Mouse (Mus musculus) kidney, adult 2 months (tissue): ENCODE results near the gene Cenpf. TPM values are rescaled to one million over a fixed set of nuclear protein-coding genes. Genes with fewer than 3 reads are reported as not detected.

Source experiments
- DNase-seq: peaks from one replicate; pipeline ENCODE4 v3.0.0; 2021
- H3K27ac ChIP-seq: fragments of 200-500 bp; 2 replicates; pipeline ENCODE4 v1.5.1; 2012; ENCODE audit warnings: low read depth, low read length, control low read depth, inconsistent platforms; ENCODE audit not compliant: insufficient read depth
- H3K27me3 ChIP-seq: fragments of 200-500 bp; replicated peaks from 2 replicates; pipeline ENCODE4 v1.6.1; 2012; ENCODE audit warnings: mild to moderate bottlenecking, moderate library complexity, low read length, inconsistent platforms; ENCODE audit not compliant: control insufficient read depth, insufficient read depth
- H3K36me3 ChIP-seq: fragments of 200-500 bp; 2 replicates; pipeline ENCODE4 v1.6.1; 2012; ENCODE audit warnings: mild to moderate bottlenecking, moderate library complexity, low read length, inconsistent platforms; ENCODE audit not compliant: control insufficient read depth, insufficient read depth
- H3K4me1 ChIP-seq: fragments of 200-500 bp; 2 replicates; pipeline ENCODE4 v1.6.1; 2011; ENCODE audit warnings: low read length; ENCODE audit not compliant: control insufficient read depth, insufficient read depth
- H3K4me3 ChIP-seq: fragments of 200-500 bp; 2 replicates; pipeline ENCODE4 v1.5.1; 2011; ENCODE audit warnings: mild to moderate bottlenecking, low read depth, low read length, control low read depth; ENCODE audit not compliant: insufficient read depth
- CTCF ChIP-seq: fragments of 200-500 bp; conservative IDR thresholded peaks from 2 replicates; pipeline ENCODE4 v1.5.1; 2011; ENCODE audit warnings: low read depth, mild to moderate bottlenecking, control low read depth, low read length, moderate library complexity, mixed read lengths; ENCODE audit not compliant: insufficient read depth, insufficient read length
- POLR2A ChIP-seq: fragments of 200-500 bp; IDR thresholded peaks from one replicate; pipeline ENCODE4 v1.6.1; 2011; ENCODE audit warnings: low read depth, low read length, control low read depth
- WGBS: fragments of 180-500 bp; shearing (Covaris S2); methylation state at CpG from one replicate; pipeline ENCODE4 v1.1.7; 2018; 5-methylcytosine and 5-hydroxymethylcytosine counted together
- polyA plus RNA-seq: library from polyadenylated mRNA; depleted of rRNA; stranded (reverse); fragments of >200 nt; gene quantifications from 2 replicates; pipeline ENCODE4 v1.2.3, GENCODE M21; 2012

The Cenpf gene
- polyA plus RNA-seq, 1 experiment = 0.14 TPM

DNA sequence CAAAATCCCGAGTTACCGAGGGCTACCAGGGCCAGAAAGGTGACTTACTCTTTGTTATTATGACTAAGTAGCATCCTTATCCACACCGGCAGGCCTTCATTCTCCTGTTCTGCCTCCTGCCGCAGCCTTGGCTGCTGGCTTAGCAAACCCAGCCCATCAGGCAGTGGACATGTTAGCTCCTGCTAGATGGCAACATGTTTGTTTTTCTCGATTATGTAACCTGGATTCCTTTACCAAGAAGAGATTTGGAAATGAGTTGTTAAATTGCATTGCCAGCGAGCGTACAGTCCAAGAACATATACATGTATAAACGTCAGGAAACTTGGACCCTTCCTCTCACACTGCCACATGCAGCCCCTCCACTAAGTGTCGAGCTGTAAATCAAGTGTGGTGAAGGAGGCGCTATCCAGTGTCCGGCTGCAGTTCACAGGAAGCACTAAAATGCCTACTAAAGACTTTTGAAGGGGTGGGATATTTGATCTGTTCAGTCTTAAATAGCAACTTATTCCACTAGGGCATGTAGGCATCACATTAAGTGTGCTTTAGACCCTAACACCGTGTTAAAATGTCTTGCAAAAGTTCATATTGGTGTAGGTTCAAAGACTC lies 18.3 kb upstream of the Cenpf start:
- 57% methylated on average over 12 of the region's 12 CpGs for WGBS
- no peak for DNase-seq
- Histone ChIP-seq H3K27me3 (no peaks in the 10 kb centered on the region), H3K4me3 (no peak overlapping the region), H3K27ac (no peak overlapping the region), H3K4me1 (peaks cover 13% of the 10 kb centered on the region), H3K36me3 (no peaks in the 10 kb centered on the region)
- TF ChIP-seq POLR2A (no peak), CTCF (no peak)

DNA sequence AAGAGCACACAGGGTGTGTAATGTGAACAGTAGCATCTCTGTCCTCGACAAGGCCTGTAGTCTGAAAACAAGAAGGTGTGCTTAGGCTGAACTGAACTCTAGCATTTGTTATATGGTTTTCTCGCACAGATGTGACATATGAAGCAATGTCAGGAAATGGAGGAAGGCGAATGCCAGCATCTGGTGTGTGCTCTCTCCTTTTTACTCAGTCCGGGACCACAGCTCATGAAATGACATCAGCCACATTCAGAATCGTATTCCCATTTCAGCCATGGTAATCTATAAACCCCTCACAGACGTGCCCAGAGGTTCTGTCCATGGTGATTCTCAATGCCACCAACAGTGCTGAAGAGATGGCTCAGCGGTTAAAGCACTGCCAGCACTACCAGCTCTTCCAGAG lies 15.7 kb upstream of the Cenpf start:
- 78% methylated on average over 7 of the region's 7 CpGs for WGBS

DNA sequence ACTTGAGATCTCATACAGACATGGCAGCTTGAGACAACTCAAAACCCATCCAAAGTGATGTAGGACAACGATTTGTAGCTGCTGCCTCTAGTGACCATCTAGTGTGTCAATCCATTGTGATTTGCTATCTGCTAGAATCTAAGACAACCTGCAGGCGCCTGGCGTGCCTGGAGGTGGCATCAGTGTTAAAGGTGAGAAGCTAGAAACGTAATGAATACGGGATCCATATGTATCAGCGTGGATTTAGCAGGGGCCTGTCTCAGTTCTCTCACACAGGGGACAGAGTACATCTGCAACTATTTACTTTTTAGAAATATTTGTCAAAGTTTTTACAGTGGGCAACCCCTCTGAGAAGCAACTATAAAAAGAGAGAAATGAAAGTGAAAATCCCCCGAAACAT lies 15.3 kb upstream of the Cenpf start:
- Histone ChIP-seq H3K4me3 (no peak overlapping the region), H3K27ac (no peak overlapping the region), H3K27me3 (no peaks in the 10 kb centered on the region), H3K4me1 (peaks cover 13% of the 10 kb centered on the region), H3K36me3 (no peaks in the 10 kb centered on the region)
- TF ChIP-seq CTCF (no peak; the same call in 1 of the 2 replicates), POLR2A (no peak)
- 54% methylated on average over 7 of the region's 7 CpGs for WGBS
- DNase-seq = no peak

More for the DNA sequence above, 15.7 kb upstream of the Cenpf start:
- H3K4me1 ChIP-seq = peaks cover 13% of the 10 kb centered on the region
- H3K27me3 ChIP-seq = no peaks in the 10 kb centered on the region
- H3K36me3 ChIP-seq = no peaks in the 10 kb centered on the region
- H3K4me3 ChIP-seq = no peak overlapping the region
- H3K27ac ChIP-seq = no peak overlapping the region
- no peak for DNase-seq
- TF ChIP-seq CTCF (no peak), POLR2A (no peak)

DNA sequence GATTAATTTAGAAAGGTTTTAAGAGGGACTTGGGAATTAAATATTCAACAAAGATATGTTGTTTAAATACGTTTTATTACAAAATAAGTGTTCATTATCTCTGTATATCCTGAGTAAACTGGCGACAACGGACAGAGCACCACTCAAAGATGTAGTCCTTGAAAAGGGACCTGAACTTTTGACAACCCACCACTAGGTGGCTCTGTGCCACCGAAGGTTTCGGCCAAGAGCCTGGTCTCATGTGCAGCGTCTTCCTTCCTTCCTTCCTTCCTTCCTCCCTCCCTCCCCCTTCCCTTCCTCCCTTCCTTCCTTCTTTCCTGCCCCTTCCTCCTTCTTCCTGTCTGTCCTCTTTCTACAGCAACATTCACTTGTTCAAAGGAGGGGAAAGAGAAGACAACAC lies 13.1 kb upstream of the Cenpf start:
- Histone ChIP-seq H3K4me3 (no peak overlapping the region), H3K27me3 (no peaks in the 10 kb centered on the region), H3K4me1 (no peaks in the 10 kb centered on the region), H3K27ac (no peak overlapping the region), H3K36me3 (no peaks in the 10 kb centered on the region)
- no peak for TF ChIP-seq POLR2A
- TF ChIP-seq CTCF = peak; percentile 79
- DNase-seq = peak; percentile 76
- WGBS = 1% methylated on average over 6 of the region's 6 CpGs

DNA sequence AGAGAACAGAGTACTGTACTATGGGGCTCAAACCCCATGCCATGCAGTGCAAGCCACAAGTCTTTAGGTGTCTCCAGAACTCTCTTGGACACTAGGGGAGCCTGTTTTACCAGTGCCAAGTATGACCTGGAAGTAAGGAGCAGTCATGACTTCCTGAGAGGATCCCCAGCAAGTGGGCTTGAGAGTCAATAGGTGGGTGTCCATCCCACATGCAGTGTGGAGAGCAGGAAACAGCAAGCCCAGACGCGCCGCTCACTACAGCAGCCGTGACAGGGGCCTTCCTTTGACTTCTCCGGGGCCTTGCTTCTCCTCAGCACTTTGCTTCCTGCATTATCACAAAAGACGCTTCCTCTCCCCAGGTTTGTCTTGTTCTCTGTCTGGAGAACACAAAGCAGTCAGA lies 12.3 kb upstream of the Cenpf start:
- Histone ChIP-seq H3K4me1 (no peaks in the 10 kb centered on the region), H3K4me3 (no peak overlapping the region), H3K27ac (no peak overlapping the region), H3K27me3 (no peaks in the 10 kb centered on the region), H3K36me3 (no peaks in the 10 kb centered on the region)
- no peak for TF ChIP-seq POLR2A
- no peak for TF ChIP-seq CTCF
- 75% methylated on average over 6 of the region's 6 CpGs for WGBS
- DNase-seq = no peak

DNA sequence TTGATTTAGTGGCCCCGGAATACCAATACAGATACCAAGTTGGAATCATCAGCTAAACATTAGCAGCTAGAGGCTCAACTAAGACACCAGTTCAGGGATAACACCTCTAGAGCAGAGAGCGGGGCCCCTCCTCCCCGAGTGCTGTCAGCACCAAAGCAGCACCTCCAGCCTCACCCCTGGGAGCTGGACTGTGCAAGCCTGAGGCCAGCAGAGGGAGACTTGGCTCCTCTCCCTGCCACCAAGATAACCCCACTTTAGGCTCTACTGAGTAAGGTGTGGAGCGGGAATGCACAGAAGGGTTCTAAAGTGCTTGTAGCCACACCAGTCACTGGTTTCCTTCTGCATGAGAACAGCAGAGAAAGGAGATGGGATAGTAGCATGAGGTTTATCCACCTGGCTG lies 10.5 kb upstream of the Cenpf start:
- no peaks in the 10 kb centered on the region for H3K36me3 ChIP-seq
- TF ChIP-seq POLR2A (no peak), CTCF (no peak)
- WGBS = 73% methylated on average over 4 of the region's 4 CpGs
- H3K27me3 ChIP-seq = no peaks in the 10 kb centered on the region
- no peak overlapping the region for H3K27ac ChIP-seq
- DNase-seq = no peak
- no peaks in the 10 kb centered on the region for H3K4me1 ChIP-seq
- H3K4me3 ChIP-seq = no peak overlapping the region

DNA sequence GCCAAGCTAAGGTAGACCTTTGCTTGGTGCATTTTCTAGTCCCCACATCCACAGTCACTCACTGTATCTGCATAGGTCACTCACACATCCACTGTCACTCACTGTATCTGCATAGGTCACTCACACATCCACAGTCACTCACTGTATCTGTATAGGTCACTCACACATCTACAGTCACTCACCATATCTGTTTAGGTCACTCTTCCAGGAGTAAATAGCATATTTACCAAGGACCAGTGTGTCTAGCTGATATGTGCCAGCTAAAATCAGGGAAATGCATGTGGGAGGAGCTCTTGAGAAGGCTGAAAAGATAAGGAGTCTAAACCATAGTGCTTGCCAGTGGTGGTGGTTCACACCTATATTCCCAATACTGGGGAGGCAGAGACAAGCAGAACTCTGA lies 7.4 kb upstream of the Cenpf start:
- H3K27ac ChIP-seq = no peak overlapping the region
- TF ChIP-seq POLR2A (no peak), CTCF (no peak)
- no peaks in the 10 kb centered on the region for H3K27me3 ChIP-seq
- no peak overlapping the region for H3K4me3 ChIP-seq
- no peaks in the 10 kb centered on the region for H3K36me3 ChIP-seq
- no peak for DNase-seq
- no peaks in the 10 kb centered on the region for H3K4me1 ChIP-seq
